Mouse (Mus musculus): ENCODE measurements at regions not wholly inside any gene's neighbourhood (a gene's known extent, or its start where the extent isn't known, plus 50 kb on each side); places are given as distances from the start of the nearest gene placed in this dataset.
"Not testable (repeated sequence)": the region's sequence is repeated elsewhere in the genome, so short reads cannot be mapped to it uniquely, and the experiment has no call there.

GRCm38 (mm10) chr11:71285193-71285592, 54.7 kb upstream of the Nlrp1b start:
- no peak for DNase-seq (ENCODE audit: low read depth, low spot score)

GRCm38 (mm10) chr11:71288243-71288642, 57.7 kb upstream of the Nlrp1b start:
- DNase-seq (ENCODE audit: low read depth, low spot score): not testable (repeated sequence)

GRCm38 (mm10) chr11:71289490-71289889, 59.0 kb upstream of the Nlrp1b start:
- no peak for DNase-seq (ENCODE audit: low read depth, low spot score)

GRCm38 (mm10) chr11:71299479-71299878, 68.9 kb upstream of the Nlrp1b start:
- no peak for DNase-seq (ENCODE audit: low read depth, low spot score)

- no peak for DNase-seq (ENCODE audit: low read depth, low spot score)
These were observed 92.9 kb upstream of the Nlrp1b start for GRCm38 (mm10) chr11:71323439-71323838.

- DNase-seq (ENCODE audit: low read depth, low spot score): no peak
These were observed 106.9 kb upstream of the Nlrp1b start for GRCm38 (mm10) chr11:71337428-71337827.

- DNase-seq (ENCODE audit: low read depth, low spot score): no peak
These were observed 115.5 kb upstream of the Nlrp1b start for GRCm38 (mm10) chr11:71346024-71346423.

GRCm38 (mm10) chr11:71357089-71357488, 126.6 kb upstream of the Nlrp1b start:
- no peak for DNase-seq (ENCODE audit: low read depth, low spot score)

GRCm38 (mm10) chr11:71360856-71361255, 130.3 kb upstream of the Nlrp1b start:
- no peak for DNase-seq (ENCODE audit: low read depth, low spot score)

- DNase-seq (ENCODE audit: low read depth, low spot score): no peak
These were observed 141.3 kb upstream of the Nlrp1b start for GRCm38 (mm10) chr11:71371871-71372270.

- DNase-seq (ENCODE audit: low read depth, low spot score): no peak
These were observed 144.6 kb upstream of the Nlrp1b start for GRCm38 (mm10) chr11:71375132-71375531.

- no peak for DNase-seq (ENCODE audit: low read depth, low spot score)
These were observed 157.9 kb upstream of the Nlrp1b start for GRCm38 (mm10) chr11:71388411-71388810.

- DNase-seq (ENCODE audit: low read depth, low spot score): no peak
These were observed 159.1 kb upstream of the Nlrp1b start for GRCm38 (mm10) chr11:71389659-71390058.

GRCm38 (mm10) chr11:71390151-71390550, 159.6 kb upstream of the Nlrp1b start:
- DNase-seq (ENCODE audit: low read depth, low spot score): no peak

- DNase-seq (ENCODE audit: low read depth, low spot score): no peak
These were observed 160.1 kb upstream of the Nlrp1b start for GRCm38 (mm10) chr11:71390616-71391015.

GRCm38 (mm10) chr11:71393406-71393805, 162.9 kb upstream of the Nlrp1b start:
- DNase-seq (ENCODE audit: low read depth, low spot score): no peak

GRCm38 (mm10) chr11:71395023-71395422, 164.5 kb upstream of the Nlrp1b start:
- DNase-seq (ENCODE audit: low read depth, low spot score): no peak

- no peak for DNase-seq (ENCODE audit: low read depth, low spot score)
These were observed 165.1 kb upstream of the Nlrp1b start for GRCm38 (mm10) chr11:71395631-71396030.

GRCm38 (mm10) chr11:71400351-71400750, 169.8 kb upstream of the Nlrp1b start:
- no peak for DNase-seq (ENCODE audit: low read depth, low spot score)

- DNase-seq (ENCODE audit: low read depth, low spot score): no peak
These were observed 171.1 kb upstream of the Nlrp1b start for GRCm38 (mm10) chr11:71401411-71402276.

- DNase-seq (ENCODE audit: low read depth, low spot score): no peak
These were observed 173.8 kb upstream of the Nlrp1b start for GRCm38 (mm10) chr11:71404361-71404760.

- no peak for DNase-seq (ENCODE audit: low read depth, low spot score)
These were observed 176.5 kb upstream of the Nlrp1b start for GRCm38 (mm10) chr11:71407043-71407442.

- DNase-seq (ENCODE audit: low read depth, low spot score): no peak
These were observed 178.8 kb upstream of the Nlrp1b start for GRCm38 (mm10) chr11:71409211-71409765.

Measured in WW6 (cell line).